Mouse (Mus musculus) ES-E14 (cell line): Measurements from ENCODE around the gene Ninj1. TPM values are rescaled to one million over a fixed set of nuclear protein-coding genes. Genes with fewer than 3 reads are reported as not detected.

Experiments
- DNase-seq: peaks from one replicate; pipeline ENCODE4 v3.0.0-alpha.2; 2013; ENCODE audit warnings: low read depth, low spot score
- H3K27ac ChIP-seq: 2 replicates; pipeline ENCODE4 v1.5.1; 2012; ENCODE audit warnings: low read depth, mild to moderate bottlenecking, low read length, moderate library complexity, mixed read lengths; ENCODE audit not compliant: poor library complexity, insufficient read depth, severe bottlenecking
- H3K36me3 ChIP-seq: 2 replicates; pipeline ENCODE4 v1.6.1; 2012; ENCODE audit warnings: mild to moderate bottlenecking, low read length, moderate library complexity, mixed read lengths; ENCODE audit not compliant: control insufficient read depth, poor library complexity, insufficient read depth, severe bottlenecking
- H3K4me1 ChIP-seq, 2 experiments: fragments of 150-350 bp in 1 of 2; sonication (generic) in 1 of 2; 2 replicates each; pipeline ENCODE4 v1.6.1; 2012; ENCODE audit warnings: low read length in 2 of 2, mild to moderate bottlenecking in 1 of 2, mixed read lengths in 1 of 2; ENCODE audit not compliant: control insufficient read depth in 2 of 2, insufficient read depth in 2 of 2, poor library complexity in 1 of 2
- H3K4me3 ChIP-seq, 2 experiments: fragments of 150-350 bp in 1 of 2; sonication (generic) in 1 of 2; 2 replicates each; pipeline ENCODE4 v1.5.1; 2012; ENCODE audit warnings: low read length in 2 of 2, low read depth in 1 of 2, mild to moderate bottlenecking in 1 of 2, mixed read lengths in 1 of 2; ENCODE audit not compliant: insufficient read depth in 1 of 2, poor library complexity in 1 of 2, severe bottlenecking in 1 of 2
- H3K9ac ChIP-seq: 2 replicates; pipeline ENCODE4 v1.6.1; 2012; ENCODE audit warnings: low read depth, mild to moderate bottlenecking, low read length, mixed read lengths; ENCODE audit not compliant: poor library complexity, insufficient read depth, severe bottlenecking
- H3K9me3 ChIP-seq: fragments of 150-350 bp; sonication (generic); 2 replicates; pipeline ENCODE4 v1.6.1; 2012; ENCODE audit warnings: low read depth, mild to moderate bottlenecking, low read length; ENCODE audit not compliant: control insufficient read depth, insufficient read depth
- CHD2 ChIP-seq: IDR thresholded peaks from 2 replicates; pipeline ENCODE4 v1.6.1; 2014; ENCODE audit warnings: mild to moderate bottlenecking, low read depth, low read length, inconsistent platforms
- HCFC1 ChIP-seq: IDR thresholded peaks from 2 replicates; pipeline ENCODE4 v1.6.1; 2012; ENCODE audit warnings: low read length, inconsistent platforms, borderline replicate concordance; ENCODE audit not compliant: insufficient read depth
- MAFK ChIP-seq: IDR thresholded peaks from 2 replicates; pipeline ENCODE4 v1.6.1; 2014; ENCODE audit warnings: mild to moderate bottlenecking, low read depth, low read length, inconsistent platforms; ENCODE audit not compliant: insufficient read depth
- ZC3H11A ChIP-seq: IDR thresholded peaks from 2 replicates; pipeline ENCODE4 v1.6.1; 2012; ENCODE audit warnings: low read depth, mild to moderate bottlenecking, inconsistent platforms, low read length, borderline replicate concordance
- ZNF384 ChIP-seq: IDR thresholded peaks from 2 replicates; pipeline ENCODE4 v1.6.1; 2012; ENCODE audit warnings: low read depth, low read length, inconsistent platforms
- in situ Hi-C, 2 experiments: fragments of 600-800 bp; cut with MboI; formaldehyde crosslinking; loops; one replicate each; pipeline ENCODE4 v1.15.1; 2025; ENCODE audit warnings: low sequenced_read_pairs in 2 of 2, inconsistent platforms in 1 of 2; ENCODE audit not compliant: unreplicated experiment in 2 of 2
- total RNA-seq: library from RNA; depleted of rRNA; stranded (reverse); fragments of 300-350 nt; gene quantifications from 2 replicates; pipeline ENCODE4 v1.2.3, GENCODE M21; 2012

Gene Ninj1
- total RNA-seq, 1 experiment: 20.8 TPM

DNA sequence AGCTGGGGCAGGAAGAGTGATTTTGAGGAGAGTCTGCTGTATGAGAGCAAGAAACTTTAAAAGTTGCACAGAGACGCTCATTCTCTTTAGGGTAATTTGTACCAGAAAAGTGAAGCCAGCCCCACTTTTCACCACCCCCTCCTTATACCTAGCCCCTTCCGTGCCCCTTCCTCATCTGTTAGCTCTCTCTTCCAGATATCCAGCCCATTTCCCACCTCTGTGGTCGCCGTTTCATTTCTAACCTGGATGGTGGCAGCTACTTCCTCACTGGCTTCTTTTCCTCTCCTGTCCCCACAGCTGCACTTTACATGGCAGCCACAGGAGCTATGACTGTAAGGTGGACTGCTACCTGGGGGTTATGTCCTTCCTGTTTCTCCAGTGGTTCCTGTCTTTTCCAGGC lies 32.1 kb downstream of the Ninj1 start:
- H3K27ac ChIP-seq: no peak overlapping the region
- H3K36me3 ChIP-seq: no peaks in the 10 kb centered on the region
- no peaks in the 10 kb centered on the region for H3K9me3 ChIP-seq
- H3K9ac ChIP-seq: no peak overlapping the region
- DNase-seq: no peak
- in situ Hi-C loops: no loop called here
- TF ChIP-seq ZC3H11A (no peak), HCFC1 (no peak), MAFK (no peak), CHD2 (no peak), ZNF384 (no peak)
- no peak overlapping the region for H3K4me3 ChIP-seq
- peaks cover 0 to 4% of the 10 kb centered on the region in 2 experiments; a peak in 1 of 4 replicates for H3K4me1 ChIP-seq

DNA sequence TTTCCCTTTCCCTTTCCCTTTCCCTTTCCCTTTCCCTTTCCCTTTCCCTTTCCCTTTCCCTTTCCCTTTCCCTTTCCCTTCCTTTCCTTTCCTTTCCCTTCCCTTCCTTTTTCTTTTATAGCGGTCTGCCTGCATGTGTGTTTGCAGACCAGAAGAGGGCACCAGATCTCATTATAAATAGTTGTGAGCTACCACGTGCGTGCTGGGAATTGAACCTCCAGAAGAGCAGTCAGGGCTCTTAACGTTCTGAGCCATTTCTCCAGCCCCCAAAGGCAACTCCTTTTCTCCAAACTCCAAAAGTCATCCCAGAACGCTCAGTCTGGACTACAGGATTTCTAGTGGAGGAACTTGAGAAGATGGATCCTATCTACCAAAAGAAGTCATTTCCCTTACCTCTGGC lies 33.6 kb downstream of the Ninj1 start:
- in situ Hi-C loops: no loop called here
- TF ChIP-seq ZC3H11A (no peak), MAFK (no peak), CHD2 (no peak), HCFC1 (no peak), ZNF384 (no peak)

DNA sequence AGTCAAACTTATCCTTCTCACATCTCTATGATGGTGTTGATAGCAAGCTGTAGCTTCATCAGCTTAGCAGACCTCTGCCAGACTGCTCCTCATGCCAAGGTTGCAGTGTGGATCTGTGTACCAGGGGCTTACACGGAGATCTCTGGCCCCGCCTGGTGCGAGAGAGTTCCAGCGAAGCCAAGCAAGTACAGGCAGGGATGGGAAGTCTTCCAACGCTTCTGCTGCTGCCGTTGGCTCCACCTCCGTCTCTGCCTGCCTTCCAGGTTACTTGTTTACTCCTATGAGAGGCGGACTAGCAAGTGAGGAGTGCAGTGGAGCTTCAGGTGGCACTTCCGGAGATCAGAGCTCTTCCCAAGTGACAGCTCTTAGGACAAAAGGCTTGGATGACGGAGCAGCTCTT lies 37.0 kb downstream of the Ninj1 start:
- H3K4me1 ChIP-seq: peaks cover 5% of the 10 kb centered on the region in 2 experiments; a peak in 2 of 4 replicates
- no peak for DNase-seq
- no peaks in the 10 kb centered on the region for H3K36me3 ChIP-seq
- no peak for TF ChIP-seq ZNF384
- no peak for TF ChIP-seq CHD2
- TF ChIP-seq HCFC1: no peak
- TF ChIP-seq MAFK: no peak
- TF ChIP-seq ZC3H11A: no peak
- no peak overlapping the region for H3K9ac ChIP-seq
- in situ Hi-C loops: no loop called here
- no peaks in the 10 kb centered on the region for H3K9me3 ChIP-seq
- H3K27ac ChIP-seq: no peak overlapping the region
- no peak overlapping the region for H3K4me3 ChIP-seq

More for the DNA sequence above, 33.6 kb downstream of the Ninj1 start:
- Histone ChIP-seq H3K27ac (no peak overlapping the region), H3K9ac (no peak overlapping the region), H3K4me3 (no peak overlapping the region), H3K4me1 (peaks cover 5% of the 10 kb centered on the region in 2 experiments; a peak in 2 of 4 replicates), H3K9me3 (no peaks in the 10 kb centered on the region), H3K36me3 (no peaks in the 10 kb centered on the region)
- no peak for DNase-seq

DNA sequence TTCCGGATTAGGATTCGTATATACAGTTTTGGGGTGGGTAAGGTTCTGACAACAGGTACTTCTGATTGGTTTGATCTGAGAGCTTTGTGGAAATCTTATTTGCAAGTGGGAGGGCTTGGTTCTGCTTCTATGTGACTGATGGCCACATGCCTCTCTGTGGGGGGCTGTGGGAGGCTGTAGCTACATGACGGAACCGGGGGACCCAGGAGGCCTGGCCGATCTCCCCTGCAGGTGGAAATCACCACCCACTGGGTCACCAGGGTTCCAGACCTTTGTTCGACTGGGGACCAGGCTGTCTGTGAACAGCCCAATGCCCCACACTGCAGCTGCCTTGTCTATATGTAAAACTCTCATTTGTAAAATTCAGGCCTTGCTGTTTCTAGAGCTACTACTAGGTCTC lies 37.4 kb downstream of the Ninj1 start:
- H3K4me3 ChIP-seq: no peak overlapping the region
- no peak overlapping the region for H3K9ac ChIP-seq
- H3K27ac ChIP-seq: no peak overlapping the region
- DNase-seq: no peak
- in situ Hi-C loops: no loop called here
- peaks cover 5% of the 10 kb centered on the region in 2 experiments; a peak in 2 of 4 replicates for H3K4me1 ChIP-seq
- H3K36me3 ChIP-seq: no peaks in the 10 kb centered on the region
- H3K9me3 ChIP-seq: no peaks in the 10 kb centered on the region
- TF ChIP-seq MAFK (no peak), CHD2 (no peak), HCFC1 (no peak)

DNA sequence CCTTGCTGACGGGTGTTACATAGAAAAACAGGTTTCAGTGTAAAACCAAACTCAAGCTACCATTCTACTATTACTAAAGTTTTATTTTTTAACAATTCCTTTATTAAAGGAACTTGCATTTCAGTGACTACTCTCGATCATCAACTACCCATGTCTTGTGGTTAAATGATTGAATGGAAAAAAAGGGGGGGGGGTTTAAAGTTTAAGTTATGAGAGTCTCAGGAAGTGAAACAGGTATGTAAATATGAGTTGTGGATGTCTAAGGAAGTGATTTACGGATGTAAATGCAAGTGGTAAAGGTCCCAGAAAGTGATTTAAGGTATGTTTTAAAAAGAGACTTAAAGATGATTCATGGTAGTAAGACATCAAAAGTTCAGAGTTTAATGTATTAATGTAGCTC lies 37.9 kb downstream of the Ninj1 start:
- DNase-seq: no peak
- H3K9ac ChIP-seq: no peak overlapping the region
- no peak overlapping the region for H3K27ac ChIP-seq
- in situ Hi-C loops: no loop called here
- H3K4me1 ChIP-seq: peaks cover 5% of the 10 kb centered on the region in 2 experiments; a peak in 2 of 4 replicates
- no peak for TF ChIP-seq ZC3H11A
- no peak for TF ChIP-seq CHD2
- TF ChIP-seq HCFC1: no peak
- TF ChIP-seq MAFK: no peak
- TF ChIP-seq ZNF384: no peak
- H3K36me3 ChIP-seq: no peaks in the 10 kb centered on the region
- H3K9me3 ChIP-seq: no peaks in the 10 kb centered on the region
- no peak overlapping the region for H3K4me3 ChIP-seq
